Mouse (Mus musculus): Measurements from ENCODE around the gene Rxylt1. TPM values are rescaled to one million over a fixed set of nuclear protein-coding genes. Genes with fewer than 3 reads are reported as not detected.

Rxylt1 gene
- polyA plus RNA-seq, 1 experiment from 2014 or later = 32.7 TPM

DNA sequence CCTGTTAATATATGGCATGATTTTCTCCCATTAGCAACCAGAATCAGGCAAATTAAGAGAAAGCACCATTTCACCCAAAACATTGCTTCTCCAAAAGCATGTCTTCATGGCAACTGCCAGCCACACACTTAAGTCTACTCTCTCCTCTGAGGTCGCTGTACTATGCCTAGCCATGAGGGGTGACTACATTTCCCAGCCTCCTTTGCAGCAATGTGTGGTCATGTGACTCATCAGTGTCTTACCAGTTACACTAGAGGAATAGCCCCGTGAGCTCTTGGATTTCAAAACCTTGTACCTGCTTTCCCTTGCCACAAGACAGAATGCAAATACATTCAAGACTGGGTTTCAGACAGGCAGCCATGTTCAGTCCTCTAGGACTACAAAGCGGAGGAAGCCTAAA lies 58.6 kb downstream of the Rxylt1 start:
- ATAC-seq (replicated peaks) = peak; percentile 72
- no peak overlapping the region for H3K4me2 ChIP-seq (replicated peaks)

DNA sequence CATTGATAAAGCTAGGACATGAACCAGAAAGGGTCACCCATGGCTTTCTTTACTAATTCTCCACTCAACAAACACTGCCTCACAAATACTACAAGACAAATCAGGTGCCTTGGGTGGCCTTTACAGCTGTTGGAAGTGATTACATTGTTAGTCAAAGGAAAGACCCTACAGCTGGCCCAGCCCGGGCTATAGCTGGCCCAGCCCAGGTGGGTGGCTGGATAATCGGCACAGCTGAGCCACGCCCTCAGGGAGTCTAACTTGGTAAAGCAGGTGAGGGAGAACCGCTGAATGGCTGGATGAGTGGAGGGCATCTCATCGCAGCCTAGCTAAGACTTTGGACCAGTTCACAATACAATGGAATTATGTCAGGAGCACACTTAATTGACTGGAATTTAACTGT lies 63.9 kb downstream of the Rxylt1 start:
- Histone ChIP-seq H3K9ac (replicated peaks) (no peak overlapping the region), H3K27ac (replicated peaks) (no peak overlapping the region), H3K4me3 (no peak overlapping the region), H3K9me3 (no peaks in the 10 kb centered on the region), H3K36me3 (0 out of 2 replicates have a peak, but pooled peaks cover 3% of the 10 kb centered on the region), H3K4me1 (0 out of 2 replicates have a peak, but pooled peaks cover 5% of the 10 kb centered on the region), H3K27me3 (no peaks in the 10 kb centered on the region), H3K4me2 (replicated peaks) (no peak overlapping the region)
- WGBS = 79% methylated on average over 5 of the region's 5 CpGs
- ATAC-seq (replicated peaks) = no peak

More for the DNA sequence above, 58.6 kb downstream of the Rxylt1 start:
- Histone ChIP-seq H3K4me3 (no peak overlapping the region), H3K27ac (replicated peaks) (no peak overlapping the region), H3K36me3 (0 out of 2 replicates have a peak, but pooled peaks cover 3% of the 10 kb centered on the region), H3K27me3 (no peaks in the 10 kb centered on the region), H3K9me3 (no peaks in the 10 kb centered on the region), H3K9ac (replicated peaks) (no peak overlapping the region), H3K4me1 (peaks cover 3% of the 10 kb centered on the region; the same call in 1 of the 2 replicates)
- 59% methylated on average over 3 of the region's 3 CpGs for WGBS

- no peak overlapping the region for H3K27ac ChIP-seq (replicated peaks)
- no peak for ATAC-seq (replicated peaks)
- H3K4me2 ChIP-seq (replicated peaks) = no peak overlapping the region
- 86% methylated on average over 5 of the region's 5 CpGs for WGBS
- 0 out of 2 replicates have a peak, but pooled peaks cover 7% of the 10 kb centered on the region for H3K4me1 ChIP-seq
- no peak overlapping the region for H3K4me3 ChIP-seq
- no peaks in the 10 kb centered on the region for H3K9me3 ChIP-seq
- H3K9ac ChIP-seq (replicated peaks) = no peak overlapping the region
- no peaks in the 10 kb centered on the region for H3K27me3 ChIP-seq
- no peaks in the 10 kb centered on the region for H3K36me3 ChIP-seq
Observed at GRCm38 (mm10) chr10:122030420-122030819, 66.8 kb downstream of the Rxylt1 start.

DNA sequence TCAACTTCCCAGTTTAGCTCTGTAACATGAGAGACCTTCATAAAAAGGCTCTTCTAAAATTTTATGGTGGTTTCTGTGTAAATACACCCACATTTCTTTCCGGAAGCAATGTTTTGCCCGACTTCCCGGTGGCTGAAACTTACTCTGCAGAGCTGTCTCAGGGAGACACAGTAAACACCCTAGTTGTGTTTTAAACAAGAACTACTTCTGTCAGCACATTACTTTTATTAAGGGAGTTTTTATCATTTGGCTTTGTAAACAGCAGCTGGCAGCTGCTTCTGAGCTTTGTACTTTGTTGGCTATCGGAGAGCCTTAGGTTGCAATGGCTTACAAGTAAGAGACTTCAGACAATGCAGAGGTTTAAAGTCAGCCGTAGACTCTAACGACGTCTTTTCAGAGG lies 67.4 kb downstream of the Rxylt1 start:
- Histone ChIP-seq H3K9ac (replicated peaks) (no peak overlapping the region), H3K27me3 (no peaks in the 10 kb centered on the region), H3K27ac (replicated peaks) (peak overlapping the region; percentile 28; the same call in 1 of the 2 replicates), H3K4me1 (0 out of 2 replicates have a peak, but pooled peaks cover 7% of the 10 kb centered on the region), H3K4me3 (no peak overlapping the region), H3K36me3 (no peaks in the 10 kb centered on the region), H3K9me3 (no peaks in the 10 kb centered on the region), H3K4me2 (replicated peaks) (no peak overlapping the region)
- no peak for ATAC-seq (replicated peaks)
- 65% methylated on average over 7 of the region's 7 CpGs for WGBS

Other genes starting within 250 kb of the Rxylt1 start
- gene Srgap1, start 50.1 kb downstream of the Rxylt1 start, polyA plus RNA-seq (2015; fragmentation: Nextera tagmentation; extraction: Ambion mirVana) = 31.9 and 34.7 TPM in 2 replicates

All from forebrain, embryonic 15.5 days (tissue).